Mouse (Mus musculus) neutrophil, adult 59 days (primary cell): ENCODE data around the gene Tmem165. TPM values are rescaled to one million over a fixed set of nuclear protein-coding genes. Genes with fewer than 3 reads are reported as not detected.

Experiments
- total RNA-seq, 2 experiments: library from RNA; stranded (reverse); gene quantifications; 1 replicate in 1 of 2; 2 replicates in 1 of 2; pipeline ENCODE4 v1.2.4; 2023

Gene Tmem165
- 10 to 100 TPM; 67.3 to 74.4 TPM for total RNA-seq

DNA sequence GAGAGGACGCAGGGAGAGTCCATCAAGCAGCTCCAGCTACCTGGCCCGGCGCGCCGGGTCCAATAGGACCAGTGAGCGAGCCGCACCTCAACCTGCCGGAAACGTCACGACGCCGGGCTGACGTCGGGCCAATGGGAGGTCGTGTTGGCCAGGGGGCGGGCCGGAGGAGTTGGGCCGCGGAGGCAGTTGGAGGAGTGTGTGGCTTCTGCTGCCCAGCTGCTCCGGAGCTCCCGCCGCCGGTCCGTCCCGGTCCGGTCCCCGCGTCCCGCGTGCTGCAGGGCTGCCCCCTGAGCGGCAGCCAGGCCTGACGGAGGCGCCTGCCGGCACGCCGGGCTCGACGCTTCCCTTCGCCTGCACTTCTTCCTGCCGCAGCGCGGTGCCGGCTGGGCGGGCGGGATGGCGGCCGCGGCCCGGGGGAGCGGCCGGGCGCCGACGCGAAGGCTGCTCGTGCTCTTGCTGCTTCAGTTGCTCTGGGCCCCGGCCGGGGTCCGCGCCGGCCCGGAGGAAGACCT is at the start of gene Tmem165:
Gene Tmem165, plus strand, starts transcription at position 131 of the 512 bp plus-strand sequence.

DNA sequence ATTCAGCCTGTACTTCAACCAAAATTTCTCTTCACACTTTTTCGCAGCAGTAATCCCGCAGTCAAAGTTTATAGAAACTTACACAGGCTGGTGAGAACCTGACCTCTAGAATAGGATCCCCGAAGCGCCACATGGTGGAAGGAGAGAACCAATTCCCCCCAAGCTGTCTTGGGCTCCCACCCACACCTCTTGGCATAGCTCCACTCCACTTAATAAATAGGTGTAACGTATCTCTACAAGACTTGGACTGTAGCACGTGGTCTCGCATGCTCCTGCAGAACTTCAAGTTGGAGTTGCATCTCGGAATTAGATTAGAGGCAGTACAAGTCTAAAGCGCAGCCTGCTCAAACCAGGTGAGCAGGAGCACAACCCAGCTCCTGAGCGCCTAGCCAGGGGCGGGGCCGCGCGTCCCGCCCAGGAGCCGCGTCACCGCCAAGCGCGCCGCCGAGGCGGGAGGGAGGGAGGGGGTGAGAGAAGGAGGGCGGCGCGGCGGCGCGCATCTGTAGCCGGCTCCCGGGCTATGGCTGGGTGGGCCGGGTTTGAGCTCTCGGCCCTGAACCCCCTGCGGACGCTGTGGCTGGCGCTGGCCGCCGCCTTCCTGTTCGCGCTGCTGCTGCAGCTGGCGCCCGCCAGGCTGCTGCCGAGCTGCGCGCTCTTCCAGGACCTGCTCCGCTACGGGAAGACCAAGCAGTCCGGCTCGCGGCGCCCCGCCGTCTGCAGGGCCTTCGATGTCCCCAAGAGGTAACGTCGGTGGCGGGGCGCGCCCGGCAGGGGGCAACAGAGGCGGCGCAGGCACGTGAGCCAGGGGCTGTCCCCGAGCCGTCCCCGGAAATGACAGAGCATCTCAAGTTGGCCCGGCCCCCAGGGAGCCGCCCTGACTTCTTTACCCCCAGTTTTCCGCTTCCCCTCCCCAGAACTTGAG is 43.6 kb upstream of the Tmem165 start, which contains the start of gene Srd5a3:
Gene Srd5a3, plus strand, starts transcription at position 464 of the 922 bp plus-strand sequence.

Other genes starting within 250 kb of the Tmem165 start
- gene Kdr, start 205.4 kb upstream of the Tmem165 start, total RNA-seq = under 1 TPM; 0.31 to 0.87 TPM
- gene Srd5a3, start 43.6 kb upstream of the Tmem165 start, total RNA-seq = 10 to 100 TPM; 54.0 to 54.3 TPM
- 10 to 100 TPM in 1 of 2 experiments, 1 to 10 TPM in 1; 7.5 to 11.2 TPM for gene Clock, start 120.9 kb downstream of the Tmem165 start, total RNA-seq
- not detected for gene Pdcl2, start 147.3 kb downstream of the Tmem165 start, total RNA-seq
- not detected for gene Nmu, start 179.9 kb downstream of the Tmem165 start, total RNA-seq